Mouse (Mus musculus) liver, embryonic 13.5 days (tissue): Measurements from ENCODE around the gene Aspscr1. TPM values are rescaled to one million over a fixed set of nuclear protein-coding genes. Genes with fewer than 3 reads are reported as not detected.
A peak's percentile ranks its signal among the peaks of the same experiment; 100 is the strongest.
"Not testable (repeated sequence)": the region's sequence is repeated elsewhere in the genome, so short reads cannot be mapped to it uniquely, and the experiment has no call there.

Source experiments
- ATAC-seq: fragments of 200-750 bp; cut with Nextera tagmentation; 2 replicates; pipeline ENCODE4 v1.8.0; 2017; ENCODE audit warnings: low read depth, mild to moderate bottlenecking, moderate number of reproducible peaks, moderate library complexity
- DNase-seq: peaks from one replicate; pipeline ENCODE4 v3.0.0; 2022
- H3K27ac ChIP-seq: fragments of 300-500 bp; sonication (generic); 2 replicates; pipeline ENCODE4 v1.5.1; 2015; ENCODE audit warnings: moderate library complexity, mild to moderate bottlenecking, inconsistent platforms
- H3K27me3 ChIP-seq: fragments of 300-500 bp; sonication (generic); 2 replicates; pipeline ENCODE4 v1.6.1; 2015; ENCODE audit warnings: mild to moderate bottlenecking, inconsistent platforms
- H3K36me3 ChIP-seq: fragments of 300-500 bp; sonication (generic); 2 replicates; pipeline ENCODE4 v1.6.1; 2015; ENCODE audit warnings: mild to moderate bottlenecking, inconsistent platforms
- H3K4me1 ChIP-seq: fragments of 300-500 bp; sonication (generic); replicated peaks from 2 replicates; pipeline ENCODE4 v1.6.1; 2015; ENCODE audit warnings: inconsistent platforms
- H3K4me2 ChIP-seq: fragments of 300-500 bp; sonication (generic); 2 replicates; pipeline ENCODE4 v1.6.1; 2015; ENCODE audit warnings: inconsistent platforms, mild to moderate bottlenecking, moderate library complexity
- H3K4me3 ChIP-seq: fragments of 300-500 bp; sonication (generic); replicated peaks from 2 replicates; pipeline ENCODE4 v1.5.1; 2015; ENCODE audit warnings: mild to moderate bottlenecking, inconsistent platforms
- H3K9ac ChIP-seq: fragments of 300-500 bp; sonication (generic); 2 replicates; pipeline ENCODE4 v1.6.1; 2015; ENCODE audit warnings: mild to moderate bottlenecking, inconsistent platforms
- H3K9me3 ChIP-seq: fragments of 300-500 bp; sonication (generic); replicated peaks from 2 replicates; pipeline ENCODE4 v1.6.1; 2016; ENCODE audit warnings: inconsistent platforms
- WGBS: fragments of 180-500 bp; shearing (Covaris S2); methylation state at CpG from one replicate; pipeline ENCODE4 v1.1.7; 2015; ENCODE audit not compliant: insufficient replicate concordance; 5-methylcytosine and 5-hydroxymethylcytosine counted together
- polyA plus RNA-seq: library from polyadenylated mRNA; unstranded; fragments of >200 nt; fragmentation: Nextera tagmentation; extraction: Ambion mirVana; gene quantifications from 2 replicates; pipeline ENCODE4 v1.2.1, GENCODE M21; 2015

The Aspscr1 gene
- polyA plus RNA-seq, 1 experiment from 2014 or later: 49.2 TPM

GRCm38 (mm10) chr11:120662759-120663158, 10.0 kb upstream of the Aspscr1 start:
- 59% methylated on average over 6 of the region's 6 CpGs for WGBS

DNA sequence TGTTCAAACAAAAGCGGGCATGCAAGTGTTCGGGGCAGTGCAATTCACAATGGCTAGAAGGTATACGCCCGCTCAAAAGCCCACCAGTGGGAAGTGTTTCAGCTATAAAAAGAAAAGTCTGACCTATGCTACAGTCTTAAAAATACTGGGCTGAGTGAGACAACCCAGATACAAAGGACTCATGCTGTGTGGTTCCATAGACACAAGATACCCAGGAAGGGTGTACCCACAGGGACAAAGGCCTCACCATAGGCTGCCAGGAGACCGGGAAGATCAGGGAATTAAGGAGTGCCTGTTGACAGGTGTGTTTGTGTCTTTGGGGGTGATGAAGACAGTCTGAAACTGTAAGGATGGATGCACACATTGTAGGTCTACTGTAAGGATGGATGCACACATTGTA, 9.1 kb upstream of the Aspscr1 start:
- Histone ChIP-seq H3K27ac (no peak overlapping the region), H3K4me1 (peaks cover 23% of the 10 kb centered on the region), H3K36me3 (no peaks in the 10 kb centered on the region), H3K27me3 (peaks cover 81% of the 10 kb centered on the region), H3K4me2 (no peak overlapping the region), H3K9me3 (no peaks in the 10 kb centered on the region), H3K4me3 (no peak overlapping the region), H3K9ac (no peak overlapping the region)
- DNase-seq (no peak), ATAC-seq (no peak)
- 81% methylated on average over 5 of the region's 5 CpGs for WGBS

More at GRCm38 (mm10) chr11:120662759-120663158, 10.0 kb upstream of the Aspscr1 start:
- Histone ChIP-seq H3K4me2 (no peak overlapping the region), H3K27me3 (peaks cover 90% of the 10 kb centered on the region), H3K27ac (no peak overlapping the region), H3K9ac (no peak overlapping the region), H3K4me1 (peaks cover 23% of the 10 kb centered on the region), H3K4me3 (no peak overlapping the region), H3K9me3 (no peaks in the 10 kb centered on the region), H3K36me3 (no peaks in the 10 kb centered on the region)
- DNase-seq: no peak
- ATAC-seq: no peak

GRCm38 (mm10) chr11:120665406-120665805, 7.4 kb upstream of the Aspscr1 start:
- Histone ChIP-seq H3K9ac (no peak overlapping the region), H3K36me3 (no peaks in the 10 kb centered on the region), H3K27me3 (peaks cover 64% of the 10 kb centered on the region), H3K4me3 (no peak overlapping the region), H3K4me1 (peaks cover 9% of the 10 kb centered on the region), H3K9me3 (no peaks in the 10 kb centered on the region), H3K27ac (no peak overlapping the region), H3K4me2 (no peak overlapping the region)
- DNase-seq (no peak), ATAC-seq (no peak)
- 72% methylated on average over 3 of the region's 3 CpGs for WGBS

DNA sequence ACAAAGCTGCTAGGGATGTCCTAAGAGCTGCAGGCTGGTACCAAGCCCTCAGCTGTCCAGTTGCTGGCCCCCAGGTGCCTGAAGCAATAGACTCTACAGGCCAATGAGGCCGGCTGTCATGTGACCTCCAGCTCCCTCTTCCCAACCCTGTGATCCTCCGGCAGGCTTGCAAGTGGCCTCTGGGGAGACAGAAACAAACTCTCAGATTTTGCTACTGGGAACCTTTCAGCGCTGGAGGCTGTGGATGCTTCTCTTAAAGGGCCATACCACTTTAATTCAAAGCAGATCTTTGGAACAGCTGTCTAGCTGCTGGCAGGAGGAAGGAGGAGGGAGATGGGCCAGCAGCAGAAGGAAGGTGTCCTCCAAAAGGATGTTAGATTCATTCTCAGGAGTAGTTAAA, 6.2 kb upstream of the Aspscr1 start:
- Histone ChIP-seq H3K9me3 (no peaks in the 10 kb centered on the region), H3K9ac (no peak overlapping the region), H3K27ac (no peak overlapping the region), H3K27me3 (peaks cover 52% of the 10 kb centered on the region), H3K36me3 (no peaks in the 10 kb centered on the region), H3K4me2 (no peak overlapping the region), H3K4me3 (no peak overlapping the region), H3K4me1 (no peaks in the 10 kb centered on the region)
- ATAC-seq: no peak
- WGBS: 23% methylated on average over 3 of the region's 3 CpGs
- no peak for DNase-seq

DNA sequence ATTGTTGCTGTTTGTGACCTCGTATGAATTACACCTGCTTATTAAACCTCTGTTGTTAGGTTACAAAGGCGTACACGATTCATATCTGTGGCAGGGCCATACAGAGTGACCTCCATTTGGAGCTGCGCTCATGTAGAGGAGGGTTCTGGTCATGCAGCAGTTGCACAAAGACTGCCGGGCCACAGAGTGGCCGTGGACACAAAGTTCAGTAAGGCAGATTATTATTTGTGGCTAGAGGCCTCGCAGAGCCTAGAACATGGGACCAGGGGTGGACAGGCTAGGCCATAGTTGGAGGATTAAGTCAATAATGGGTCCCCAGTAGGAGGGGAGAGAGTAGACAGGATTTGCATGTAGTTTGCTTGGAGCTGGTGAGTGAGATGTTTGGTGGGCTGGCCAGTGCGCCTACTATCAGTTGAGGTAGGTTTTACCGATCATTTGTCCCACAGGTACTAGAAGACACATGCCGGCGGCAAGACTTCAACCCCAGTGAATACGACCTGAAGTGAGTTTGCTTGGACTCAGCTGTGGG, 885 bp downstream of the Aspscr1 start:
- ATAC-seq (peak; percentile 15), DNase-seq (no peak)
- Histone ChIP-seq H3K27ac (peak overlapping the region; percentile 91), H3K4me2 (peak overlapping the region; percentile 90), H3K9ac (peak overlapping the region; percentile 79), H3K27me3 (no peaks in the 10 kb centered on the region), H3K4me3 (peak overlapping the region; percentile 80), H3K36me3 (peaks cover 19% of the 10 kb centered on the region), H3K9me3 (no peaks in the 10 kb centered on the region), H3K4me1 (peaks cover 46% of the 10 kb centered on the region)
- WGBS: 26% methylated on average over 12 of the region's 12 CpGs

DNA sequence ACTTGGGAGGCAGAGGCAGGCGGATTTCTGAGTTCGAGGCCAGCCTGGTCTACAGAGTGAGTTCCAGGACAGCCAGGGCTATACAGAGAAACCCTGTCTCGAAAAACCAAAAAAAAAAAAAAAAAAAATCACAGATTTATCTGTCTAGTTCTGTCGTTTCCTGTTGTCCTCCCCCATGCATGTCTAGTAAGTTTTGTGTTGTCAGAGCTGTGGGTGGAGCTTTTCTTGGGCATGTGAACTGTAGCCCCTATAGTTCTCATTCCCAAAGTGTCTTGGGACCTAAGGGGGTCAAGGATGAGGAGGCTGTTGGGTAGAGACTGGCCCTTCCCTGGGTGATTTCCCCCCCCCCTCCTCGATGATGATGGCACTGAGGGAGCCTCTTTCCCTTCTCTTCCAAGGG, 3.1 kb downstream of the Aspscr1 start:
- H3K27me3 ChIP-seq, H3K4me2 ChIP-seq, H3K27ac ChIP-seq, H3K4me3 ChIP-seq, H3K9me3 ChIP-seq, ATAC-seq, H3K9ac ChIP-seq, DNase-seq: not testable (repeated sequence)
- peaks cover 46% of the 10 kb centered on the region for H3K4me1 ChIP-seq
- H3K36me3 ChIP-seq: peaks cover 41% of the 10 kb centered on the region
- 50% methylated on average over 5 of the region's 5 CpGs for WGBS

GRCm38 (mm10) chr11:120676951-120677350, 4.2 kb downstream of the Aspscr1 start:
- DNase-seq (no peak), ATAC-seq (no peak)
- Histone ChIP-seq H3K27ac (no peak overlapping the region), H3K4me1 (peaks cover 45% of the 10 kb centered on the region), H3K9me3 (no peaks in the 10 kb centered on the region), H3K4me2 (no peak overlapping the region), H3K27me3 (no peaks in the 10 kb centered on the region), H3K36me3 (peaks cover 46% of the 10 kb centered on the region), H3K9ac (no peak overlapping the region), H3K4me3 (no peak overlapping the region)
- WGBS: 77% methylated on average over 4 of the region's 4 CpGs

GRCm38 (mm10) chr11:120679909-120680308, 7.1 kb downstream of the Aspscr1 start:
- ATAC-seq: peak; percentile 47
- Histone ChIP-seq H3K36me3 (peaks cover 46% of the 10 kb centered on the region), H3K9ac (no peak overlapping the region), H3K4me1 (peaks cover 22% of the 10 kb centered on the region), H3K4me3 (no peak overlapping the region), H3K4me2 (no peak overlapping the region), H3K9me3 (no peaks in the 10 kb centered on the region), H3K27me3 (no peaks in the 10 kb centered on the region), H3K27ac (no peak overlapping the region)
- WGBS: 68% methylated on average over 3 of the region's 3 CpGs
- no peak for DNase-seq

- H3K9me3 ChIP-seq: no peaks in the 10 kb centered on the region
- H3K4me3 ChIP-seq: no peak overlapping the region
- no peaks in the 10 kb centered on the region for H3K27me3 ChIP-seq
- no peaks in the 10 kb centered on the region for H3K4me1 ChIP-seq
- ATAC-seq (no peak), DNase-seq (no peak)
- H3K9ac ChIP-seq: no peak overlapping the region
- no peak overlapping the region for H3K27ac ChIP-seq
- H3K4me2 ChIP-seq: no peak overlapping the region
- WGBS: 85% methylated on average over 5 of the region's 5 CpGs
- H3K36me3 ChIP-seq: peaks cover 53% of the 10 kb centered on the region
Observed at GRCm38 (mm10) chr11:120682683-120683082, 9.9 kb downstream of the Aspscr1 start.

- 66% methylated on average over 3 of the region's 3 CpGs for WGBS
- Histone ChIP-seq H3K4me1 (no peaks in the 10 kb centered on the region), H3K27ac (no peak overlapping the region), H3K9ac (no peak overlapping the region), H3K27me3 (no peaks in the 10 kb centered on the region), H3K9me3 (no peaks in the 10 kb centered on the region), H3K4me2 (no peak overlapping the region), H3K4me3 (no peak overlapping the region), H3K36me3 (peaks cover 52% of the 10 kb centered on the region)
- no peak for DNase-seq
- ATAC-seq: no peak
Observed at GRCm38 (mm10) chr11:120683536-120683935, 10.8 kb downstream of the Aspscr1 start.

DNA sequence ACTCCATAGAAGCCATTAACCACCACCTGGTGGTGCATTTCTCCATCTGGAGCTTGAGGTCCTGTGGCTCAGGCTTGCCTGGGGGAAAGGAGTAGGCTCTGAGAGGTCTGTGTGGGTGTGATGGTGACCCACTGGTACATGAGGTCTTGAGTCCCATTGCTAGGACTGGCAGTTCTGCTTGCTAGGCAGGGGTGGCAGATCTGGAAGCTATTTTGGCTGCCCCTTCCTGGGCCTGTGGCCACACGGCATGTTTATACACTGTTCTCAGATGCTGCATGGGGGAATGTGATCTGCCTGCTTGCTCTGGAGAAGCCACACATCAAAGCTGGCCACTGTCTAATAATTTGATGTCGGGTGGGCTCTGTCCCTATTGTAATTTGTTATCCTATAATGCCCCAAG, 11.3 kb downstream of the Aspscr1 start:
- Histone ChIP-seq H3K27me3 (no peaks in the 10 kb centered on the region), H3K4me3 (no peak overlapping the region), H3K27ac (no peak overlapping the region), H3K4me1 (no peaks in the 10 kb centered on the region), H3K36me3 (peaks cover 52% of the 10 kb centered on the region), H3K9ac (no peak overlapping the region), H3K4me2 (no peak overlapping the region), H3K9me3 (no peaks in the 10 kb centered on the region)
- WGBS: 56% methylated on average over 2 of the region's 2 CpGs
- no peak for ATAC-seq
- no peak for DNase-seq

GRCm38 (mm10) chr11:120684660-120685059, 11.9 kb downstream of the Aspscr1 start:
- Histone ChIP-seq H3K36me3 (peaks cover 52% of the 10 kb centered on the region), H3K27ac (no peak overlapping the region), H3K4me2 (no peak overlapping the region), H3K4me1 (no peaks in the 10 kb centered on the region), H3K9ac (no peak overlapping the region), H3K27me3 (no peaks in the 10 kb centered on the region), H3K4me3 (no peak overlapping the region), H3K9me3 (no peaks in the 10 kb centered on the region)
- DNase-seq: no peak
- WGBS: 72% methylated on average over 2 of the region's 2 CpGs
- no peak for ATAC-seq
